Mouse (Mus musculus): ENCODE measurements at regions not wholly inside any gene's neighbourhood (a gene's known extent, or its start where the extent isn't known, plus 50 kb on each side); places are given as distances from the start of the nearest gene placed in this dataset.
"Not testable (repeated sequence)": the region's sequence is repeated elsewhere in the genome, so short reads cannot be mapped to it uniquely, and the experiment has no call there.

GRCm38 (mm10) chr12:113423736-113424597, 65.3 kb upstream of the Adam6b start:
- no peak for DNase-seq

- DNase-seq = not testable (repeated sequence)
Observed at GRCm38 (mm10) chr12:113424598-113425208, 64.6 kb upstream of the Adam6b start.

GRCm38 (mm10) chr12:113425209-113426070, 63.9 kb upstream of the Adam6b start:
- no peak for DNase-seq

GRCm38 (mm10) chr12:113426636-113427035, 62.7 kb upstream of the Adam6b start:
- no peak for DNase-seq

GRCm38 (mm10) chr12:113427339-113427738, 62.0 kb upstream of the Adam6b start:
- DNase-seq = peak; percentile 17

- no peak for DNase-seq
Observed at GRCm38 (mm10) chr12:113428461-113428860, 60.9 kb upstream of the Adam6b start.

- DNase-seq = no peak
Observed at GRCm38 (mm10) chr12:113428901-113429300, 60.4 kb upstream of the Adam6b start.

- no peak for DNase-seq
Observed at GRCm38 (mm10) chr12:113430340-113430739, 59.0 kb upstream of the Adam6b start.
